Mouse (Mus musculus): ENCODE results near the gene Esp18. TPM values are rescaled to one million over a fixed set of nuclear protein-coding genes. Genes with fewer than 3 reads are reported as not detected.

Esp18 gene
- not detected in 2 replicates for polyA plus RNA-seq (2011; ENCODE audit: insufficient read depth, insufficient read length, low read depth, missing spikeins)

GRCm38 (mm10) chr17:39406059-39406458 lies at the start of gene Esp18:
Gene Esp18 (plus strand): TSS chr17:39406359.
- no peak within 1 kb of the TSS for H3K9ac ChIP-seq (ENCODE audit: low read depth, poor library complexity, severe bottlenecking)
- no peak within 1 kb of the TSS for H3K4me3 ChIP-seq (ENCODE audit: low read depth, low read length)
- H3K27me3 ChIP-seq (ENCODE audit: control insufficient read depth, insufficient read depth, low read length, poor library complexity, severe bottlenecking): no peaks in the 10 kb centered on the region
- no peak for TF ChIP-seq CTCF (IDR thresholded peaks at IDR 0.05; ENCODE audit: low read depth, low read length)
- no peak for TF ChIP-seq POLR2A (IDR thresholded peaks at IDR 0.05; ENCODE audit: insufficient read depth, low read length)
- TF ChIP-seq EP300 (IDR thresholded peaks at IDR 0.05; ENCODE audit: insufficient read depth, low read depth, low read length): no peak
- no peak within 1 kb of the TSS for H3K27ac ChIP-seq (ENCODE audit: insufficient read depth, low read length)
- H3K9me3 ChIP-seq (replicated peaks; ENCODE audit: control insufficient read depth, insufficient read depth, low read length, poor library complexity, severe bottlenecking): no peaks in the 10 kb centered on the region
- no peaks in the 10 kb centered on the region for H3K4me1 ChIP-seq (ENCODE audit: control insufficient read depth, insufficient read depth, low read length)
- H3K36me3 ChIP-seq (ENCODE audit: control insufficient read depth, insufficient read depth, low read length, poor library complexity, severe bottlenecking): no peaks in the 10 kb centered on the region

DNA sequence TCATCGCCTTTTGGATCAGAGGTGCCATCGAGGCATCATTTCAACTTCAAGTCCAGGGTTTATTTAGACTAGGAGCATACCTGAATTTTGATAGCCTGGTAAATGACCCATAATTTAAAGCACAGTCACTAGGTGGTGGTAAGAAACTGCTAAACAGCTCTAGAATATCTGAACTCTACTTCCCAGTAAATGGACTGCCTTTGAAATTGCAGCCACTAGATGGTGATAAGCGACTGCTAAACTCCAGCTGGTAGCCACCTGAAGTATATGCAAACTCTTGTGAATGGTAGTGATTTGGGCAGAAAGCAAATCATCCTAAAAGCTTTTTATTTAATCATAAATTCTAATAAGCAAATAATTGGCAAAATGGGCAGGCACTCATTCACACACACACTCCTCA lies 42.8 kb upstream of the Esp18 start:
- Histone ChIP-seq H3K36me3 (ENCODE audit: control insufficient read depth, insufficient read depth, low read length, poor library complexity, severe bottlenecking) (no peaks in the 10 kb centered on the region), H3K9ac (ENCODE audit: low read depth, poor library complexity, severe bottlenecking) (no peak overlapping the region), H3K27ac (ENCODE audit: insufficient read depth, low read length) (no peak overlapping the region), H3K27me3 (ENCODE audit: control insufficient read depth, insufficient read depth, low read length, poor library complexity, severe bottlenecking) (no peaks in the 10 kb centered on the region), H3K4me1 (ENCODE audit: control insufficient read depth, insufficient read depth, low read length) (no peaks in the 10 kb centered on the region), H3K9me3 (replicated peaks; ENCODE audit: control insufficient read depth, insufficient read depth, low read length, poor library complexity, severe bottlenecking) (no peaks in the 10 kb centered on the region), H3K4me3 (ENCODE audit: low read depth, low read length) (no peak overlapping the region)
- TF ChIP-seq EP300 (IDR thresholded peaks at IDR 0.05; ENCODE audit: insufficient read depth, low read depth, low read length): no peak
- no peak for TF ChIP-seq POLR2A (IDR thresholded peaks at IDR 0.05; ENCODE audit: insufficient read depth, low read length)
- TF ChIP-seq CTCF (IDR thresholded peaks at IDR 0.05; ENCODE audit: low read depth, low read length): no peak

Other genes starting within 250 kb of the Esp18 start
- gene Esp16, start 129.8 kb downstream of the Esp18 start, polyA plus RNA-seq (2011; ENCODE audit: insufficient read depth, insufficient read length, low read depth, missing spikeins): not detected in 2 replicates
- not detected in 2 replicates for gene Esp15, start 234.6 kb downstream of the Esp18 start, polyA plus RNA-seq (2011; ENCODE audit: insufficient read depth, insufficient read length, low read depth, missing spikeins)